Mouse (Mus musculus) brown adipose tissue, adult 24 weeks (tissue): ENCODE results near the gene Txndc5. TPM values are rescaled to one million over a fixed set of nuclear protein-coding genes. Genes with fewer than 3 reads are reported as not detected.

Source experiments
- polyA plus RNA-seq: library from polyadenylated mRNA; stranded (reverse); fragments of >200 nt; gene quantifications from 2 replicates; pipeline ENCODE4 v1.2.4, GENCODE M21; 2012; ENCODE audit not compliant: missing spikeins, insufficient read depth, insufficient read length

Txndc5 gene
- polyA plus RNA-seq, 1 experiment, result 31.5 TPM

Other genes with a start within 250 kb of the Txndc5 start
- 6.3 and 8.2 TPM in 2 replicates for gene Bmp6, start 183.7 kb downstream of the Txndc5 start, polyA plus RNA-seq
- 17.0 and 21.7 TPM in 2 replicates for gene Bloc1s5, start 106.3 kb upstream of the Txndc5 start, polyA plus RNA-seq
- 19.5 and 20.4 TPM in 2 replicates for gene Eef1e1, start 130.2 kb upstream of the Txndc5 start, polyA plus RNA-seq